Mouse (Mus musculus): ENCODE measurements around the gene Tpsb2. TPM values are rescaled to one million over a fixed set of nuclear protein-coding genes. Genes with fewer than 3 reads are reported as not detected.

Tpsb2 gene
- 7.2 and 9.2 TPM in 2 replicates for polyA plus RNA-seq (2012; rRNA removed)

- DNase-seq (ENCODE audit: low spot score) = no peak
These were observed at the start of gene Tpsb2 for GRCm38 (mm10) chr17:25366005-25366404. TSS of gene Tpsb2 (plus strand) at chr17:25366305.

- DNase-seq (ENCODE audit: low spot score) = no peak
These were observed 47.8 kb upstream of the Tpsb2 start, which contains the start of gene Prss29 for GRCm38 (mm10) chr17:25318354-25318753. TSS of gene Prss29 (plus strand) at chr17:25318654.

- no peak for DNase-seq (ENCODE audit: low spot score)
These were observed 45.3 kb upstream of the Tpsb2 start for GRCm38 (mm10) chr17:25320819-25321218.

- DNase-seq (ENCODE audit: low spot score) = no peak
These were observed 43.2 kb upstream of the Tpsb2 start for GRCm38 (mm10) chr17:25322930-25323329.

- DNase-seq (ENCODE audit: low spot score) = no peak
These were observed 33.8 kb upstream of the Tpsb2 start for GRCm38 (mm10) chr17:25332321-25332720.

- peak; percentile 47 for DNase-seq (ENCODE audit: low spot score)
These were observed 32.2 kb upstream of the Tpsb2 start for GRCm38 (mm10) chr17:25333943-25334342.

- DNase-seq (ENCODE audit: low spot score) = no peak
These were observed 27.9 kb upstream of the Tpsb2 start for GRCm38 (mm10) chr17:25338218-25338617.

GRCm38 (mm10) chr17:25340003-25340402 lies 26.1 kb upstream of the Tpsb2 start:
- no peak for DNase-seq (ENCODE audit: low spot score)

GRCm38 (mm10) chr17:25341490-25341889 lies 24.6 kb upstream of the Tpsb2 start:
- DNase-seq (ENCODE audit: low spot score) = no peak

- no peak for DNase-seq (ENCODE audit: low spot score)
These were observed 20.6 kb upstream of the Tpsb2 start, which contains the start of gene Tpsab1 for GRCm38 (mm10) chr17:25345462-25345861. TSS of gene Tpsab1 (minus strand) at chr17:25345562.

GRCm38 (mm10) chr17:25361291-25361690 lies 4.8 kb upstream of the Tpsb2 start:
- no peak for DNase-seq (ENCODE audit: low spot score)

- no peak for DNase-seq (ENCODE audit: low spot score)
These were observed 2.4 kb upstream of the Tpsb2 start for GRCm38 (mm10) chr17:25363726-25364125.

GRCm38 (mm10) chr17:25368973-25369372 lies 2.9 kb downstream of the Tpsb2 start, which contains the start of gene Tpsg1:
TSS of gene Tpsg1 (plus strand) at chr17:25369273.
- no peak for DNase-seq (ENCODE audit: low spot score)

GRCm38 (mm10) chr17:25372491-25372890 lies 6.4 kb downstream of the Tpsb2 start:
- no peak for DNase-seq (ENCODE audit: low spot score)

- DNase-seq (ENCODE audit: low spot score) = no peak
These were observed 7.9 kb downstream of the Tpsb2 start for GRCm38 (mm10) chr17:25374011-25374410.

- no peak for DNase-seq (ENCODE audit: low spot score)
These were observed 28.4 kb downstream of the Tpsb2 start for GRCm38 (mm10) chr17:25394526-25394925.

- DNase-seq (ENCODE audit: low spot score) = peak; percentile 80
These were observed 31.9 kb downstream of the Tpsb2 start for GRCm38 (mm10) chr17:25397804-25398519.

- no peak for DNase-seq (ENCODE audit: low spot score)
These were observed 32.4 kb downstream of the Tpsb2 start for GRCm38 (mm10) chr17:25398520-25398838.

GRCm38 (mm10) chr17:25400443-25400842 lies 34.3 kb downstream of the Tpsb2 start:
- no peak for DNase-seq (ENCODE audit: low spot score)

- DNase-seq (ENCODE audit: low spot score) = no peak
These were observed 35.4 kb downstream of the Tpsb2 start for GRCm38 (mm10) chr17:25401491-25401890.

GRCm38 (mm10) chr17:25402224-25402623 lies 36.1 kb downstream of the Tpsb2 start:
- DNase-seq (ENCODE audit: low spot score) = no peak

- no peak for DNase-seq (ENCODE audit: low spot score)
These were observed 38.1 kb downstream of the Tpsb2 start for GRCm38 (mm10) chr17:25404190-25404589.

GRCm38 (mm10) chr17:25405224-25405895 lies 39.3 kb downstream of the Tpsb2 start:
- no peak for DNase-seq (ENCODE audit: low spot score)

All from urinary bladder, adult 2 months (tissue).